9 mouse cellular contexts compared by ENCODE assay signal in genomic region chr8:20588268-20589177, GRCm38 (mm10). TPM values are rescaled to one million over a fixed set of nuclear protein-coding genes. Genes with fewer than 3 reads are reported as not detected.
DNase-seq lines count a peak whose midpoint lies in the region; ATAC-seq and TF ChIP-seq lines count a peak whose summit lies in the region.
"Not testable (repeated sequence)": the region's sequence is repeated elsewhere in the genome, so short reads cannot be mapped to it uniquely, and the experiment has no call there.
"Had no signal": no experiment of that assay in that cellular context is flagged by ENCODE, and none has a peak within 500 bp of the region (broad histone marks: within the 10 kb centered on the region; RNA-seq: fewer than 3 reads in every experiment).

No protein-coding gene starts in this region.

- H3K4me1 ChIP-seq in neural tube, embryonic 13.5 days (replicated peaks), result not testable (repeated sequence)

- H3K4me2 ChIP-seq in neural tube, embryonic 13.5 days, result not testable (repeated sequence)

- intact Hi-C loops in left cerebral cortex, adult 2 months (cut with DNase I), result not testable (repeated sequence)

- H3K9ac ChIP-seq in neural tube, embryonic 13.5 days, result not testable (repeated sequence)

- WGBS in neural tube, embryonic 13.5 days, result 25% methylated on average over 10 of the region's 12 CpGs

- TF ChIP-seq CTCF in left cerebral cortex, adult 2 months (IDR thresholded peaks at IDR 0.05), result peak; percentile 24

- not testable (repeated sequence) for H3K27me3 ChIP-seq in neural tube, embryonic 13.5 days

- peak; percentile 18 for DNase-seq in adipocyte (ENCODE audit: low spot score)
- peak; percentile 94 for DNase-seq in heart, adult 11 months
- peak; percentile 1 for DNase-seq in induced T-regulatory cell, adult 2 months (ENCODE audit: low read depth)
- DNase-seq in left cerebral cortex, adult 2 months (ENCODE audit: extremely low spot score in 1 of 2, low spot score in 2 of 2), result not testable (repeated sequence)

- peak; percentile 80 for ATAC-seq in erythroblast, adult 5-6 weeks (replicated peaks; ENCODE audit: low FRiP score, poor library complexity, severe bottlenecking)
- peak; percentile 62; the same call in 1 of the 2 replicates for ATAC-seq in megakaryocyte, adult 5-6 weeks (ENCODE audit: poor library complexity, severe bottlenecking)
- ATAC-seq in neural tube, embryonic 13.5 days (ENCODE audit: low read depth), result peak; percentile 83

- H3K27ac ChIP-seq in left cerebral cortex, adult 2 months; neural tube, embryonic 13.5 days (replicated peaks): not testable (repeated sequence)

- not testable (repeated sequence) for H3K9me3 ChIP-seq in neural tube, embryonic 13.5 days

- not testable (repeated sequence) for H3K36me3 ChIP-seq in neural tube, embryonic 13.5 days

- not testable (repeated sequence) for H3K4me3 ChIP-seq in left cerebral cortex, adult 2 months; neural tube, embryonic 13.5 days

RNA-seq across cellular contexts. Expression of gene Gm21119, which starts 26.2 kb away (rescaled TPM):
- not detected in 2 replicates for total RNA-seq in erythroblast, adult 5-6 weeks (2015; ENCODE audit: low replicate concordance)
- total RNA-seq in erythroblast, adult 5-6 weeks (2017; ENCODE audit: low replicate concordance), result not detected in 2 replicates
- total RNA-seq in left cerebral cortex, adult 2 months (2021), result 1 to 10 TPM; 1.4 to 1.5 TPM
- total RNA-seq in megakaryocyte, adult 5-6 weeks (2015), result 0.11 TPM in 1 of 2 replicates, not detected in the other
- not detected in 2 replicates for total RNA-seq in megakaryocyte, adult 5-6 weeks (2017)
- 0.15 and 0.21 TPM in 2 replicates for polyA plus RNA-seq in neural tube, embryonic 13.5 days (2015; fragmentation: Nextera tagmentation; extraction: Ambion mirVana)
- polyA plus RNA-seq: activated CD4-positive, CD25-positive, alpha-beta regulatory T cell, adult 4 months; heart, postnatal 0 days had no signal
